Mouse (Mus musculus) lung, postnatal 14 days (tissue): ENCODE results near the gene Arhgap31.
A peak's percentile ranks its signal among the peaks of the same experiment; 100 is the strongest.

Source experiments
- DNase-seq: peaks from one replicate; pipeline ENCODE4 v3.0.0; 2021

Gene Arhgap31

GRCm38 (mm10) chr16:38712581-38713403 lies at the start of gene Arhgap31:
Gene Arhgap31, minus strand, starts transcription at chr16:38713274.
- DNase-seq = peak; percentile 89

GRCm38 (mm10) chr16:38762401-38762800 lies 49.3 kb upstream of the Arhgap31 start:
- DNase-seq = peak; percentile 32

DNA sequence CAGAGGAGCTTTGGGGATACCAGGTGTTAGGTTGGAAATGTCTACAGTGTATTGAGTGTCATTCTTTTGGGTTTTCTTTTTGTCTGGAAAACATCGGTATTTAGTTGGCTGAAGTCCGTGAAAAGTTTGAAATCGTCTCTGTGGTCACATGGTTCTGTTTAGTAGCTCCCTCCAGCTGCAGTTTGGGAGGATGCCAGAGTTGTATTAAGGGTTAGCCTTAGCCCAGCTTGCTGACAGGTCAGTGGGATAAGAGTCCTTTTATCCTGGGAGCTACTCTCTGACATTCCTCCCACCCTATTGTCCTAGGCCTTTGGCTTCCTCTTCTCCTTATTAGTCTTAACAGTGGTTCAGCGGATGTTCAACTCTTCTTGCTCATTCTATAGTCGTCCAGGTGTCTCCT lies 48.9 kb upstream of the Arhgap31 start:
- peak; percentile 33 for DNase-seq

DNA sequence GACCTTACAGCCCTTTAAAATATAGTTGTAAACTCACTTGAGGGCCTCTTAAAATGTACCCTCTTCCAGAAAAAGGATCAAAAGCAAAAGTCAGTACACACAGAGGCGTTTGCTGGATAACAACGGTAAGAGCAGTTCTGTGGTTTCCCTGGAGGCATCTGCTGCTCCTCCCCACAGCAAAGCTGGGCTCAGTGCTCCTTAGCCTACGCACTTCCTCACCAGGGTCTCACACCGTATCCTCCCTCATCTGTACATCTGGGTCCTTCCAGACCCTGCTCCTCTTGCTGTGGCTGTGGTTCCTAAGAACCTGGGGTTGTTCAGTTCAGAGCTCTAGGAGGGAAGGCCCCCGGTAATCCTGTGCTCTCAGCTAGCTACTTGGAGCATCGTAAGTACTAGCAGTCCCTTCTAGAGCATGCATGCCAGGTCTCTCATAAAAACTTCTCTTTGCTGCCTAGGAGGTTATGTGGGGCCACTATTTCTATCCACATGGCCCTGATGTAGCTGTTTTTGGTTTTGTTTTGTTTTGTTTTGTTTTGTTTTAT lies 47.8 kb upstream of the Arhgap31 start:
- DNase-seq = no peak

GRCm38 (mm10) chr16:38760239-38760638 lies 47.2 kb upstream of the Arhgap31 start:
- DNase-seq = no peak

GRCm38 (mm10) chr16:38758104-38758861 lies 45.2 kb upstream of the Arhgap31 start:
- peak; percentile 56 for DNase-seq

GRCm38 (mm10) chr16:38757626-38758025 lies 44.6 kb upstream of the Arhgap31 start:
- no peak for DNase-seq

- no peak for DNase-seq
These were observed 43.5 kb upstream of the Arhgap31 start for GRCm38 (mm10) chr16:38756572-38756971.

DNA sequence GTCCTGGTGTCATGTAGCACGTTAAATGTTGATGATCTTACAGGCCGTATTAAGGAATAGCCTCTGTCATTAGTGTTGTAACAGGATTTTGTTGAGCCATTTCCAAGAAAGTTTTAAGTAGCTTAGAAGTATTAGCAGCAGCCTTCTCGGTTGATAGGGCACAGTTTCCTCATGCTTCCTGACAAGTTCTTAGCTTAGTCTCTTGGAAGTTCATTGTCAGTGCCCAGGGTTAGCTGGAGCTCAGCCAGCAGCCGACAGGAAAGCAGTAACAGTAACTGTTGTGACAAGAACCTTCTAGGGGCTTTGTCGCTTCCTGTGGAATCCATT lies 43.1 kb upstream of the Arhgap31 start:
- peak; percentile 84 for DNase-seq

DNA sequence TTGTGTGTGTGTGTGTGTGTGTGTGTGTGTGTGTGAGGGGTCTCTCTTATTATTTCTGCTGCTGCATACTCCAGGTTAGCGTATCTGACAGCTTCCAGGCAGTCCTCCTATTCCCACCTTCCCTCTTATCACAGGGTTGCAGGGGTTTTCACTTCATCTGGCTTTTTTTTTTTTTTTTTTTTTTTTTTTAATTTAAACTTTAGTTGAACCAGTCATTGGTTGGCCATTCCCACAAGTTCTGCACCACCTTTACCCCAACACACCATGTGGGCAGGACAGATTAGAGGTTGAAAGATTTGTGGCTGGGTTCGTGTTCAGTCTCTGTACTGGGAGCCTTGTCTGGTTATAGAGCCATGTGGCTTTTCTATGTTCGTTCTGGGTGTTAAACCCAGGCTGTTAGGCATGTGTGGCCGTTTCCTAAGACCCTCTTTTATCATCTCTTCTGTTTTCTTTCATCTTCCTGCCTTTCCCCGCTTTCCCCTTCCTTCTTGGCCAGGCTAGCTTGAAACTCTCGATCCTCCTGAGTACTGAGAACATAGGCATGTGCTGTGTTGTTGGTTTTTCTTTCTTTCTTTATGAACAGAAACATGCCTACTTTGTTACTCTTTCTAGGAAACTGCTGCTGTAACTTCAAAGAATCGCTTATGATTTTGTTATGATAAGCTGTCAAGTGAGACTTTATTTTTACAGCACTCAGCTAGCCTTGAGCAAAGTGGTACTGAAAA lies 42.5 kb upstream of the Arhgap31 start:
- DNase-seq = no peak

DNA sequence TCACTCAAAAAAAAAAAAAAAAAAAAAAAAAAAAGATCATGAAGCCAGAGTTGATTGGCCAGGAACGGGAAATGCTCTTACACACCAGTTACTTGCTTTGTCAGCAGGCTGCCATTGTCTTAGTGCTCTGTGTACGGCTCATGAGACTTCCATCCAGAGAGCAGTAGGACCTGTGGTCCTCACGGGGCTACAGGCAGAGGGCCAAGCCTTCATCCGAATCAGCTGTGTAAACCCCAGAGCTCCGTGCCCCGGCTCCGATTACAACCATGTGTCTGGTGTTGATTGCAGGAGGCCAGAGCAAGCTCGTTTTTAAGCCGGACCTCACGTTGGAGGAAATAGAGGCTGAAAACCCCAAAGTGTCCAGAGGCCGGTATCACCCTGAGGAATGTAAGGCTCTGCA lies 40.6 kb upstream of the Arhgap31 start:
- DNase-seq = no peak

GRCm38 (mm10) chr16:38750803-38751202 lies 37.7 kb upstream of the Arhgap31 start:
- DNase-seq = no peak

GRCm38 (mm10) chr16:38743941-38744673 lies 31.0 kb upstream of the Arhgap31 start:
- peak; percentile 54 for DNase-seq

- DNase-seq = peak; percentile 45
These were observed 29.6 kb upstream of the Arhgap31 start for GRCm38 (mm10) chr16:38742659-38743131.

DNA sequence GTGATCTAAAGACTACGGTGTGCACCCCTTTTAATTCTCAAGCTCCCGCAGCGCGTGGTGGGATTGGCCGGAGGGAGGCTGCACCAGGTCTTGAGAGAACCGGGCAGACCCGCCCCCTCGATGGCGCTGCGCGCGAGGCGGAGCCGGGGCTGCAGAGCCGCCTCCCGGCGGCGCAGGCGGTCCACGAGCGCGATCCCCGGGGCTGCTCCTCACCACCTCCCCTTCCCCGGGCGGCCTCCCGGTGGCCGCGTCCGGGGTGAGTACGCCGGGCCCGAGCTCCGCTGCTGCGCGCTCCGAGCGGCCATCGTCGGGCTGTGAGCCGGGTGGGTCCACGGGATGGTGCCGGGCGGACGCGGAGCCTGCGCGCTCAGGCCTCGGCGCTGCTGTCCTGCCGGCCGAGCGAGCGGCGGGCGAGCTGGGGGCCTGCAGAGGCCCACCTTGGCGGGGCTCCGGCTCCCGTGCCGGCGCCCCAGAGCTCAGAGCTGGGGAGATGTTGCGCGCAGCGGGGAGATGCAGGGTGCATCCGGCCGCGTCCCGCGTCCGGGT lies 29.1 kb upstream of the Arhgap31 start, which contains the start of gene B4galt4:
Gene B4galt4, plus strand, starts transcription at position 152 of the 546 bp plus-strand sequence.
- DNase-seq = peak; percentile 86

DNA sequence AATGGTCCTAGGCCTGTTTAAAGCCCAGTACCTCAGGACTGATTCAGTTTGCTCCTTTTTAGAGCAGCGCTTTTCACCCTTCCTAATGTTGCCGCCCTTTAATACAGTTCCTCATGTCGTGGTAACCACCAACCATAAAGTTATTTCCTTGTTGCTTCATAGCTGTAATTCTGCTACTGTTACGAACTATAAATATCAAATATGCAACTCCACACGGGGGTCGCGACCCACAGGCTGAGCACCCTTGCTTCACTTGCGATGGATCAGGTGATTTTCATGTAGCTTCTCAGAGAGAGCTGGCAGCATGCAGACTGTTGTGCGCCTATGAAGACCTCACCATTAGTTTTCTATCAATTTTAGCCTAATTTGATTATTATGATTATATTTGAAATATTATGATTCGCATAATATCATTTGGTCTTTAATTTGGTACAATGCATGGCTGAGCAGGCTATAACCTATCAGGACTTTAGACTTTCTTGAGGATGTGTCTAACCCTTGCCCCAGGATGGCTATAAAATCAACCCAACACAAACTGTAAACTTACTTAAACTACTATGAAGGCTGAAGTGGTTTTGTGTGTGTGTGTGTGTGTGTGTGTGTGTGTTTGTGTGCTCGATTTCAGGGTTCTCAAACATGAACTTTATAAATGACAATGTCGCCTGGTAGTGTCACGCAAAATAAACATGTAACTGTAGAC lies 28.3 kb upstream of the Arhgap31 start:
- no peak for DNase-seq

GRCm38 (mm10) chr16:38730921-38731320 lies 17.8 kb upstream of the Arhgap31 start:
- DNase-seq = peak; percentile 55

DNA sequence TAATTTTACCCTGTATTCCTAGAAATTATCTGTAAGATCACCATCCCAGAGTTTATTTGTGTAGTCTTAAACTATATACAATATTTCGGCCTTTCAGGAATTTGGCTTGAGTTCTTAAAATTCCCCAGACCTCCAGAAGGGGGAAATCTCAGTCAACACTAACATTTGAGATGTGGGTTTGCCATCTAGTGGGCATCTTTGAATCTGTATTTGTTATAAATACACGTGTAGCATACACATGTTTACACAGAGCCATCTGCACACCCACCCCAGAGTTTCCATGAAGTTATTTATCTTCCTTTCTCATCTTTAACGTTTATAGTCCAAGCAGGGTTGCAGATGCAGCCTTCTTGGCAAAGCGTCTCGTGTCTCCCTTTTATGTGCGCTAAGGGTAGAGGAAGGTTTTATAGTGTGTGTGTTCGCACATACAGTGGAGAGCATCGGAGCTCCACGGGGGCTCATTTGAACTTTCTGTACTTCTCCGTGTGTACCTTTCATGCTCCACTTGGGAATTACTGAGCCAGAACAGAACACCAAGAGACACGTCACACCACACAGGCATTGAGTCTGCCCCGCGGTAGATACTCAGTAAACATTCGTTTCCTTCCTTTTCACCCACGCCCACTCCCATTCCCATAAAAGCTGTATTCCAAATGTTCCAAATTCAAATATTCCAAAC lies 16.7 kb upstream of the Arhgap31 start:
- peak; percentile 54 for DNase-seq

- DNase-seq = no peak
These were observed 16.1 kb upstream of the Arhgap31 start for GRCm38 (mm10) chr16:38729139-38729538.

- no peak for DNase-seq
These were observed 15.6 kb upstream of the Arhgap31 start for GRCm38 (mm10) chr16:38728576-38729132.
